Mouse (Mus musculus): Measurements from ENCODE around the gene Trim40. TPM values are rescaled to one million over a fixed set of nuclear protein-coding genes. Genes with fewer than 3 reads are reported as not detected.

The Trim40 gene
- total RNA-seq, 1 experiment, result 0.18 TPM

DNA sequence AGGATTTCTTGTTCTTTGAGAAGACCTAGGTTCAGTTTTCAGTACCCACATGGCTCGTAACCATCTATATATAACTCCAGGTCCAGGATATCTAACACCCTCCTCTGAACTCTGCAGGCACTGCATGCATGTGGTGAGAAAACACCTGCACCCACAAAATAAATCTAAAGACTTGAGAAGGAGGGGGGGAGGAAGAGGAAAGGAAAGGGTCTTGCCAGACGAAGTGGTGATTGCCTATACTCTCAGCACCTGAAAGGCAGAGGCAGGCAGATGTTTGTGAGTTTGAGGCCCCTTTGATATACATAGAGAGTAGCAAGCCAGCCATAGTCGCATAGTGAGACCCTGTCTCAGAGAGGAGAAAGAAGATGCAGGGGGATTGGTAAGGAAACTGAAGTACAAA lies 50.0 kb downstream of the Trim40 start:
- Histone ChIP-seq H3K9me3 (ENCODE audit: control insufficient read depth, insufficient read depth, low read depth, low read length) (no peaks in the 10 kb centered on the region), H3K4me1 (ENCODE audit: control insufficient read depth in 2 of 2, insufficient read depth in 2 of 2, low read length in 2 of 2, poor library complexity in 1 of 2) (peaks cover 14 to 31% of the 10 kb centered on the region in 2 experiments), H3K36me3 (ENCODE audit: control insufficient read depth, insufficient read depth, low read length, poor library complexity, severe bottlenecking) (no peaks in the 10 kb centered on the region; the same call in 1 of the 2 replicates), H3K4me3 (ENCODE audit: insufficient read depth in 1 of 2, low read depth in 1 of 2, low read length in 2 of 2, poor library complexity in 1 of 2, severe bottlenecking in 1 of 2) (no peak overlapping the region), H3K9ac (ENCODE audit: insufficient read depth, low read depth, low read length, poor library complexity, severe bottlenecking) (no peak overlapping the region), H3K27ac (ENCODE audit: insufficient read depth, low read depth, low read length, poor library complexity, severe bottlenecking) (no peak overlapping the region)
- in situ Hi-C loops (cut with MboI; ENCODE audit: low sequenced_read_pairs in 2 of 2, unreplicated experiment in 2 of 2), result no loop called here
- TF ChIP-seq ZC3H11A (IDR thresholded peaks at IDR 0.05; ENCODE audit: borderline replicate concordance, low read depth, low read length), result no peak
- no peak for TF ChIP-seq HCFC1 (IDR thresholded peaks at IDR 0.05; ENCODE audit: borderline replicate concordance, insufficient read depth, low read length)
- TF ChIP-seq CHD2 (IDR thresholded peaks at IDR 0.05; ENCODE audit: low read depth, low read length), result no peak
- no peak for TF ChIP-seq MAFK (IDR thresholded peaks at IDR 0.05; ENCODE audit: insufficient read depth, low read depth, low read length)
- TF ChIP-seq ZNF384 (IDR thresholded peaks at IDR 0.05; ENCODE audit: low read depth, low read length), result no peak
- DNase-seq (ENCODE audit: low read depth, low spot score), result no peak

DNA sequence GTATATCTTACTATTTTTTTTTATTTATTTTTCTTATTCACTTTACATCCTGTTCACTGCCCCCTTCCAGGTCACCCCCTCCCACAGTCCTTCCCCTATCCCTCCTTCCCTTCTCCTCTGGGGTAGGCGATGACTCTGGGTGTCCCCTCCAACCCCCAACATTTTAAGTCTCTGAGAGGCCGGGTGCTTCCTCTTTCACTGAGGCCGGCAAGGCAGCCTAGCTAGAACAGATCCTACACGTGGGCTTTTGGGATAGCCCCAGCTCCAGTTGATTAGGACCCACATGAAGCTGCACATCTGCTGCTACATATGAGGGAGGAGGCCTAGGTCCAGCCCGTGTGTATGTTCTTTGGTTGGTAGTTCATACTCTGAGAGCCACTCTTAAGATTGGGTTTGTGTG lies 50.9 kb downstream of the Trim40 start:
- in situ Hi-C loops (cut with MboI; ENCODE audit: low sequenced_read_pairs in 2 of 2, unreplicated experiment in 2 of 2), result no loop called here
- Histone ChIP-seq H3K27ac (ENCODE audit: insufficient read depth, low read depth, low read length, poor library complexity, severe bottlenecking) (no peak overlapping the region), H3K4me1 (ENCODE audit: control insufficient read depth in 2 of 2, insufficient read depth in 2 of 2, low read length in 2 of 2, poor library complexity in 1 of 2) (peaks cover 13 to 29% of the 10 kb centered on the region in 2 experiments), H3K9me3 (ENCODE audit: control insufficient read depth, insufficient read depth, low read depth, low read length) (no peaks in the 10 kb centered on the region), H3K4me3 (ENCODE audit: insufficient read depth in 1 of 2, low read depth in 1 of 2, low read length in 2 of 2, poor library complexity in 1 of 2, severe bottlenecking in 1 of 2) (no peak overlapping the region), H3K9ac (ENCODE audit: insufficient read depth, low read depth, low read length, poor library complexity, severe bottlenecking) (no peak overlapping the region), H3K36me3 (ENCODE audit: control insufficient read depth, insufficient read depth, low read length, poor library complexity, severe bottlenecking) (no peaks in the 10 kb centered on the region; the same call in 1 of the 2 replicates)
- DNase-seq (ENCODE audit: low read depth, low spot score), result no peak
- TF ChIP-seq CHD2 (IDR thresholded peaks at IDR 0.05; ENCODE audit: low read depth, low read length) (no peak), HCFC1 (IDR thresholded peaks at IDR 0.05; ENCODE audit: borderline replicate concordance, insufficient read depth, low read length) (no peak), MAFK (IDR thresholded peaks at IDR 0.05; ENCODE audit: insufficient read depth, low read depth, low read length) (no peak), ZNF384 (IDR thresholded peaks at IDR 0.05; ENCODE audit: low read depth, low read length) (no peak), ZC3H11A (IDR thresholded peaks at IDR 0.05; ENCODE audit: borderline replicate concordance, low read depth, low read length) (no peak)

DNA sequence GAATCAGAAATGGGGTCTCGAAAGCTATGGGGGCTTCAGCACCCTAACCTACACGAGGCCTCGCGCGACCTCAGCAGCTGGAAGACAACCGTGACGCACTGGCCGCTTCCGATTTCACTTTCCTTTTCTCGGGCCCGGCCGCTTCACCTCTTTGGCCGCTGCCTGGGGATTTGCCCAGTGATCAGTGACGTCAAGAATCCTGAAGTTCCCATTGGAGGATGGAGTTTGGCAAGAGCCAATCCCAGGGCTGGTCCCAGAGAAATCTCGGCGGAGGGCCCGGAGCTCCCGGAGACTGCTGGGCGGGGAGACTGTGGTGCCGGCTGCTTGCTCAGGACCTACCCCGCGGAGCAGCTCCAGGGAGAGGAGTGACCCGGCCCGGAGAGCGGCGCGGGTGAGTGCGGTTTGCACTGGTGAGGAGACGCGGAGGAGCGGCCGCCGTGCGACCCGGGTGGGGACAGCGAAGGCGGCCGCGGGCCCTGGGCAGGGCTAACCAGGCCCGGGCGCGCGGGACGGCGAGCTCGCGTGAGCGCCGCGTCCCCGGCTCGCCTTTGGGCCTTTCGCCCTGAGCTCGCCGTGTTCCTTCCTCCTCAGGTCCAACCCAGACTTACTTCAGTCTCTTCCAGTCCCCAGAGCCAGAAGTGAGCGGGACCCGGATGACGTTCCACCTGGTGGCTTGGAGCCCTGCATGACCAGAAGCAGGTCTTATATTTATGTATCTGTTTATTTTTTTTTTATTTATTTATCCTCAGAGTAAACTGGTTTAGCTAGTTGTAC lies 52.9 kb downstream of the Trim40 start, which contains the start of gene Trim26:
TSS of gene Trim26 (plus strand) at position 261 of the 774 bp plus-strand sequence.
- in situ Hi-C loops (cut with MboI; ENCODE audit: low sequenced_read_pairs in 2 of 2, unreplicated experiment in 2 of 2), result no loop called here
- peak within 1 kb of the TSS; percentile 17; the same call in 1 of the 2 replicates for H3K27ac ChIP-seq (ENCODE audit: insufficient read depth, low read depth, low read length, poor library complexity, severe bottlenecking)

DNA sequence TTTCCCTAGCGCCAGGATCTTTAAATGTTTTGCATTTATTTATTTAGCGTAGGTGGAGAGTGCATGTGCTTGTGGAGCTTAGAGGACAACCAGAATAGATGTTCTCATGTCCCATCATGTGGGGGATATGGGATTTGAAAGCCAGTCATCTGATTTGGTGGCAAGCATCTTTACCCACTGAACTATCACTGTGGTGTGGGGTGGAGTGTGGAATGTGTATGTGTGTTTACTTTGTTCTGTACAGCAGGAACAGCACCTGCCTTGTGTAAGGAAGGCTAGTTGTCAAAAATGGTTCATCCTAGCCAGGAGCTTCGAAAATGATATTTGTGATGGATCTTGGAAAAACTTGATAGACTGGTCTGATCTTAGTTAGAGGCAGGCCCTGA lies 53.5 kb downstream of the Trim40 start:
- no peak for TF ChIP-seq ZC3H11A (IDR thresholded peaks at IDR 0.05; ENCODE audit: borderline replicate concordance, low read depth, low read length)
- no peak for TF ChIP-seq ZNF384 (IDR thresholded peaks at IDR 0.05; ENCODE audit: low read depth, low read length)
- TF ChIP-seq HCFC1 (IDR thresholded peaks at IDR 0.05; ENCODE audit: borderline replicate concordance, insufficient read depth, low read length), result no peak
- TF ChIP-seq MAFK (IDR thresholded peaks at IDR 0.05; ENCODE audit: insufficient read depth, low read depth, low read length), result no peak
- TF ChIP-seq CHD2 (IDR thresholded peaks at IDR 0.05; ENCODE audit: low read depth, low read length), result no peak
- H3K4me1 ChIP-seq (ENCODE audit: control insufficient read depth in 2 of 2, insufficient read depth in 2 of 2, low read length in 2 of 2, poor library complexity in 1 of 2), result peaks cover 17% of the 10 kb centered on the region in 2 experiments
- no peaks in the 10 kb centered on the region for H3K9me3 ChIP-seq (ENCODE audit: control insufficient read depth, insufficient read depth, low read depth, low read length)
- DNase-seq (ENCODE audit: low read depth, low spot score), result peak; percentile 15
- in situ Hi-C loops (cut with MboI; ENCODE audit: low sequenced_read_pairs in 2 of 2, unreplicated experiment in 2 of 2), result no loop called here
- H3K27ac ChIP-seq (ENCODE audit: insufficient read depth, low read depth, low read length, poor library complexity, severe bottlenecking), result no peak overlapping the region; the same call in 1 of the 2 replicates
- peak overlapping the region; percentile 12; the same call in 1 of the 2 replicates for H3K9ac ChIP-seq (ENCODE audit: insufficient read depth, low read depth, low read length, poor library complexity, severe bottlenecking)
- H3K4me3 ChIP-seq (ENCODE audit: insufficient read depth in 1 of 2, low read depth in 1 of 2, low read length in 2 of 2, poor library complexity in 1 of 2, severe bottlenecking in 1 of 2), result peak overlapping the region in 1 of 2 experiments; percentile 51; a peak in 2 of 4 replicates
- no peaks in the 10 kb centered on the region; the same call in 1 of the 2 replicates for H3K36me3 ChIP-seq (ENCODE audit: control insufficient read depth, insufficient read depth, low read length, poor library complexity, severe bottlenecking)

More for the DNA sequence above, 52.9 kb downstream of the Trim40 start, which contains the start of gene Trim26:
- Histone ChIP-seq H3K9me3 (ENCODE audit: control insufficient read depth, insufficient read depth, low read depth, low read length) (no peaks in the 10 kb centered on the region), H3K36me3 (ENCODE audit: control insufficient read depth, insufficient read depth, low read length, poor library complexity, severe bottlenecking) (no peaks in the 10 kb centered on the region; the same call in 1 of the 2 replicates), H3K4me3 (ENCODE audit: insufficient read depth in 1 of 2, low read depth in 1 of 2, low read length in 2 of 2, poor library complexity in 1 of 2, severe bottlenecking in 1 of 2) (peak within 1 kb of the TSS; percentile 78 to 97), H3K4me1 (ENCODE audit: control insufficient read depth in 2 of 2, insufficient read depth in 2 of 2, low read length in 2 of 2, poor library complexity in 1 of 2) (peaks cover 14 to 18% of the 10 kb centered on the region in 2 experiments), H3K9ac (ENCODE audit: insufficient read depth, low read depth, low read length, poor library complexity, severe bottlenecking) (peak within 1 kb of the TSS; percentile 90)
- peak; percentile 96 for DNase-seq (ENCODE audit: low read depth, low spot score)
- TF ChIP-seq CHD2 (IDR thresholded peaks at IDR 0.05; ENCODE audit: low read depth, low read length) (peak; percentile 94), ZC3H11A (IDR thresholded peaks at IDR 0.05; ENCODE audit: borderline replicate concordance, low read depth, low read length) (no peak)

Data from ES-E14 (cell line).